Mouse (Mus musculus): ENCODE measurements at regions not wholly inside any gene's neighbourhood (a gene's known extent, or its start where the extent isn't known, plus 50 kb on each side); places are given as distances from the start of the nearest gene placed in this dataset.

- Histone ChIP-seq H3K4me1 (ENCODE audit: insufficient read depth, low read depth, low read length) (no peaks in the 10 kb centered on the region), H3K4me3 (ENCODE audit: low read depth, low read length) (no peak overlapping the region), H3K9me3 (replicated peaks) (peaks cover 34% of the 10 kb centered on the region), H3K27me3 (ENCODE audit: insufficient read depth, low read length) (no peaks in the 10 kb centered on the region), H3K36me3 (replicated peaks) (no peaks in the 10 kb centered on the region)
- ATAC-seq (ENCODE audit: extremely low read depth, insufficient number of reproducible peaks, low FRiP score, poor library complexity, severe bottlenecking) (no peak), DNase-seq (ENCODE audit: low spot score) (no peak)
- TF ChIP-seq POLR2AphosphoS5 (IDR thresholded peaks at IDR 0.05; ENCODE audit: insufficient replicate concordance, low read depth, low read length): no peak
- no peak for TF ChIP-seq GATA2 (IDR thresholded peaks at IDR 0.05; ENCODE audit: borderline replicate concordance, low read depth, low read length)
- TF ChIP-seq CTCF (IDR thresholded peaks at IDR 0.05; ENCODE audit: low read depth, low read length): no peak
- TF ChIP-seq GATA1 (IDR thresholded peaks at IDR 0.05; ENCODE audit: borderline replicate concordance, low read length): no peak
- TF ChIP-seq TAL1 (conservative IDR thresholded peaks at IDR 0.05; ENCODE audit: low read depth, low read length): no peak
These were observed 60.1 kb upstream of the Irx1 start for GRCm38 (mm10) chr13:72023666-72024065.

GRCm38 (mm10) chr13:72043930-72044470 is 80.5 kb upstream of the Irx1 start:
- TF ChIP-seq GATA1 (IDR thresholded peaks at IDR 0.05; ENCODE audit: borderline replicate concordance, low read length) (no peak), GATA2 (IDR thresholded peaks at IDR 0.05; ENCODE audit: borderline replicate concordance, low read depth, low read length) (no peak), TAL1 (conservative IDR thresholded peaks at IDR 0.05; ENCODE audit: low read depth, low read length) (no peak), POLR2AphosphoS5 (IDR thresholded peaks at IDR 0.05; ENCODE audit: insufficient replicate concordance, low read depth, low read length) (no peak)
- Histone ChIP-seq H3K27me3 (ENCODE audit: insufficient read depth, low read length) (no peaks in the 10 kb centered on the region), H3K4me1 (ENCODE audit: insufficient read depth, low read depth, low read length) (no peaks in the 10 kb centered on the region), H3K9me3 (replicated peaks) (peaks cover 30% of the 10 kb centered on the region), H3K36me3 (replicated peaks) (no peaks in the 10 kb centered on the region), H3K4me3 (ENCODE audit: low read depth, low read length) (no peak overlapping the region)
- DNase-seq (ENCODE audit: low spot score) (no peak), ATAC-seq (ENCODE audit: extremely low read depth, insufficient number of reproducible peaks, low FRiP score, poor library complexity, severe bottlenecking) (no peak)

GRCm38 (mm10) chr13:72056469-72056868 is 92.9 kb upstream of the Irx1 start:
- Histone ChIP-seq H3K36me3 (replicated peaks) (no peaks in the 10 kb centered on the region), H3K4me3 (ENCODE audit: low read depth, low read length) (no peak overlapping the region), H3K4me1 (ENCODE audit: insufficient read depth, low read depth, low read length) (no peaks in the 10 kb centered on the region), H3K27me3 (ENCODE audit: insufficient read depth, low read length) (no peaks in the 10 kb centered on the region), H3K9me3 (replicated peaks) (peaks cover 29% of the 10 kb centered on the region)
- TF ChIP-seq POLR2AphosphoS5 (IDR thresholded peaks at IDR 0.05; ENCODE audit: insufficient replicate concordance, low read depth, low read length) (no peak), TAL1 (conservative IDR thresholded peaks at IDR 0.05; ENCODE audit: low read depth, low read length) (no peak), GATA1 (IDR thresholded peaks at IDR 0.05; ENCODE audit: borderline replicate concordance, low read length) (no peak)
- ATAC-seq (ENCODE audit: extremely low read depth, insufficient number of reproducible peaks, low FRiP score, poor library complexity, severe bottlenecking) (no peak), DNase-seq (ENCODE audit: low spot score) (no peak)

GRCm38 (mm10) chr13:72061659-72062058 is 98.1 kb upstream of the Irx1 start:
- no peaks in the 10 kb centered on the region for H3K4me1 ChIP-seq (ENCODE audit: insufficient read depth, low read depth, low read length)
- no peak for TF ChIP-seq GATA1 (IDR thresholded peaks at IDR 0.05; ENCODE audit: borderline replicate concordance, low read length)
- no peak for TF ChIP-seq POLR2AphosphoS5 (IDR thresholded peaks at IDR 0.05; ENCODE audit: insufficient replicate concordance, low read depth, low read length)
- no peak for TF ChIP-seq GATA2 (IDR thresholded peaks at IDR 0.05; ENCODE audit: borderline replicate concordance, low read depth, low read length)
- no peak for TF ChIP-seq CTCF (IDR thresholded peaks at IDR 0.05; ENCODE audit: low read depth, low read length)
- TF ChIP-seq TAL1 (conservative IDR thresholded peaks at IDR 0.05; ENCODE audit: low read depth, low read length): no peak
- DNase-seq (ENCODE audit: low spot score) (no peak), ATAC-seq (ENCODE audit: extremely low read depth, insufficient number of reproducible peaks, low FRiP score, poor library complexity, severe bottlenecking) (no peak)
- H3K4me3 ChIP-seq (ENCODE audit: low read depth, low read length): no peak overlapping the region
- H3K27me3 ChIP-seq (ENCODE audit: insufficient read depth, low read length): no peaks in the 10 kb centered on the region
- no peaks in the 10 kb centered on the region for H3K36me3 ChIP-seq (replicated peaks)
- H3K9me3 ChIP-seq (replicated peaks): peaks cover 55% of the 10 kb centered on the region

- H3K36me3 ChIP-seq (replicated peaks): no peaks in the 10 kb centered on the region
- H3K4me3 ChIP-seq (ENCODE audit: low read depth, low read length): no peak overlapping the region
- ATAC-seq (ENCODE audit: extremely low read depth, insufficient number of reproducible peaks, low FRiP score, poor library complexity, severe bottlenecking) (no peak), DNase-seq (ENCODE audit: low spot score) (no peak)
- peaks cover 40% of the 10 kb centered on the region for H3K9me3 ChIP-seq (replicated peaks)
- H3K4me1 ChIP-seq (ENCODE audit: insufficient read depth, low read depth, low read length): no peaks in the 10 kb centered on the region
- TF ChIP-seq GATA1 (IDR thresholded peaks at IDR 0.05; ENCODE audit: borderline replicate concordance, low read length): no peak
- TF ChIP-seq GATA2 (IDR thresholded peaks at IDR 0.05; ENCODE audit: borderline replicate concordance, low read depth, low read length): no peak
- no peak for TF ChIP-seq POLR2AphosphoS5 (IDR thresholded peaks at IDR 0.05; ENCODE audit: insufficient replicate concordance, low read depth, low read length)
- TF ChIP-seq CTCF (IDR thresholded peaks at IDR 0.05; ENCODE audit: low read depth, low read length): no peak
- TF ChIP-seq TAL1 (conservative IDR thresholded peaks at IDR 0.05; ENCODE audit: low read depth, low read length): no peak
- H3K27me3 ChIP-seq (ENCODE audit: insufficient read depth, low read length): no peaks in the 10 kb centered on the region
These were observed 99.8 kb upstream of the Irx1 start for GRCm38 (mm10) chr13:72063278-72063761.

GRCm38 (mm10) chr13:72096585-72096984 is 133.1 kb upstream of the Irx1 start:
- Histone ChIP-seq H3K4me1 (ENCODE audit: insufficient read depth, low read depth, low read length) (no peaks in the 10 kb centered on the region), H3K36me3 (replicated peaks) (no peaks in the 10 kb centered on the region), H3K9me3 (replicated peaks) (peaks cover 46% of the 10 kb centered on the region), H3K4me3 (ENCODE audit: low read depth, low read length) (no peak overlapping the region), H3K27me3 (ENCODE audit: insufficient read depth, low read length) (no peaks in the 10 kb centered on the region)
- DNase-seq (ENCODE audit: low spot score) (no peak), ATAC-seq (ENCODE audit: extremely low read depth, insufficient number of reproducible peaks, low FRiP score, poor library complexity, severe bottlenecking) (no peak)
- no peak for TF ChIP-seq POLR2AphosphoS5 (IDR thresholded peaks at IDR 0.05; ENCODE audit: insufficient replicate concordance, low read depth, low read length)
- no peak for TF ChIP-seq CTCF (IDR thresholded peaks at IDR 0.05; ENCODE audit: low read depth, low read length)
- TF ChIP-seq GATA1 (IDR thresholded peaks at IDR 0.05; ENCODE audit: borderline replicate concordance, low read length): no peak
- TF ChIP-seq GATA2 (IDR thresholded peaks at IDR 0.05; ENCODE audit: borderline replicate concordance, low read depth, low read length): no peak
- TF ChIP-seq TAL1 (conservative IDR thresholded peaks at IDR 0.05; ENCODE audit: low read depth, low read length): no peak
